Mouse (Mus musculus): Measurements from ENCODE around the gene Nfib. TPM values are rescaled to one million over a fixed set of nuclear protein-coding genes. Genes with fewer than 3 reads are reported as not detected.

The Nfib gene
- polyA plus RNA-seq, 1 experiment = 7.7 TPM

DNA sequence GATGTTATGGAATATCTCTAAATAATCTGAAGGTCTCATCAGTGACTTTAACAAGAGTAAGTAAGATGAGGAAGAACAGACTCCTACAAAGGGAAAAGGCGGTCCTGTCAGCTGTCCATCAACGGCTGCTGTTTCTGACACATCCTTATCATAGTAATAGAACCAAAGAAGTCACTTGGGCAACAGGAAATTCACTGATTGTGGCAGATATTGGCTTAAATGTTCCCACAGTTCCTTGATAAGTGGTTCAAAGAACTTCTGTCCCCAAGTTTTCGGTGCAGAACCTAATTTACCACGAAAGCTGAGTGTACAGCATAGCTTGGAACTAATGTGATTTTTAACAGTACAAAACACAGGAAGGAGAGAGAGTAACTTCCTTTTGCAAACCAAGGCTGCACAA, 311.2 kb downstream of the Nfib start:
- TF ChIP-seq E2F4 (IDR thresholded peaks at IDR 0.05; ENCODE audit: insufficient read depth) (no peak), MYOD1 (IDR thresholded peaks at IDR 0.05; ENCODE audit: control insufficient read depth in 1 of 3, insufficient read length in 2 of 3, low read depth in 2 of 3) (no peak), TCF3 (IDR thresholded peaks at IDR 0.05; ENCODE audit: insufficient read length, low read depth) (no peak), TCF12 (IDR thresholded peaks at IDR 0.05; ENCODE audit: insufficient read depth, poor library complexity, severe bottlenecking) (no peak), REST (IDR thresholded peaks at IDR 0.05; ENCODE audit: insufficient read depth, insufficient read length) (no peak), MAX (IDR thresholded peaks at IDR 0.05; ENCODE audit: low read depth) (no peak), POLR2A (IDR thresholded peaks at IDR 0.05; ENCODE audit: insufficient read length, low read depth) (no peak), SRF (IDR thresholded peaks at IDR 0.05; ENCODE audit: control insufficient read depth, insufficient read length, low read depth) (no peak), MYOG (IDR thresholded peaks at IDR 0.05; ENCODE audit: control insufficient read depth in 1 of 3, insufficient read depth in 1 of 3, insufficient read length in 2 of 3, low read depth in 2 of 3) (no peak), USF1 (IDR thresholded peaks at IDR 0.05; ENCODE audit: low read depth) (no peak), POLR2AphosphoS2 (IDR thresholded peaks at IDR 0.05; ENCODE audit: insufficient read length, low read depth) (no peak), CEBPB (IDR thresholded peaks at IDR 0.05; ENCODE audit: insufficient read depth, poor library complexity, severe bottlenecking) (no peak)
- Histone ChIP-seq H3K4me2 (ENCODE audit: low read depth) (no peak overlapping the region), H3K27me3 (ENCODE audit: control insufficient read depth, insufficient read depth, insufficient read length) (no peaks in the 10 kb centered on the region), H3K79me2 (ENCODE audit: control insufficient read depth, insufficient read depth) (peaks cover 26% of the 10 kb centered on the region), H3K36me3 (ENCODE audit: control insufficient read depth, insufficient read depth) (no peaks in the 10 kb centered on the region), H3ac (ENCODE audit: control insufficient read depth, insufficient read length) (no peak overlapping the region), H3K4me3 (no peak overlapping the region)

DNA sequence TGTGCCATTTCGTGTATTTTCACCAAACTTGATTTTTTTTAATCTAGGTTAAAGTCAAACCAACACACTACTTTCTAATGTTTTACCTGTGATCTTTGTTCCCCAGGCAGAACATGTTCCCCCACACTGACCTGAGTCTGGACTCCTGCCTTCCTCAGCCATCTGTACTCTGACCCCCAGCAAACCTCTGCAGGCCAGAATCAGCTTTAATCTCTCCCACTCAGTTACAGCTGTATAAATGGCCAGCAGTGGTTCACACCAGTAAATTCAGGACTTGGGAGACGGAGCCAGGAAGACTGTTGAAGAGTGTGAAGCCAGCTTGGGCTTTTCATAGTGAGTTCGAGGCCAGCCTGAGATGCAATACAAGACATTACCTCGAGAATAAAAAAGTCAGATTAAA, 312.5 kb downstream of the Nfib start:
- Histone ChIP-seq H3K4me3 (no peak overlapping the region), H3K4me2 (ENCODE audit: low read depth) (no peak overlapping the region), H3K79me2 (ENCODE audit: control insufficient read depth, insufficient read depth) (peaks cover 17% of the 10 kb centered on the region), H3K27me3 (ENCODE audit: control insufficient read depth, insufficient read depth, insufficient read length) (no peaks in the 10 kb centered on the region), H3ac (ENCODE audit: control insufficient read depth, insufficient read length) (no peak overlapping the region), H3K36me3 (ENCODE audit: control insufficient read depth, insufficient read depth) (no peaks in the 10 kb centered on the region)
- no peak for TF ChIP-seq TCF3 (IDR thresholded peaks at IDR 0.05; ENCODE audit: insufficient read length, low read depth)
- TF ChIP-seq MYOD1 (IDR thresholded peaks at IDR 0.05; ENCODE audit: control insufficient read depth in 1 of 3, insufficient read length in 2 of 3, low read depth in 2 of 3) = no peak
- no peak for TF ChIP-seq MAX (IDR thresholded peaks at IDR 0.05; ENCODE audit: low read depth)
- TF ChIP-seq USF1 (IDR thresholded peaks at IDR 0.05; ENCODE audit: low read depth) = no peak
- no peak for TF ChIP-seq MYOG (IDR thresholded peaks at IDR 0.05; ENCODE audit: control insufficient read depth in 1 of 3, insufficient read depth in 1 of 3, insufficient read length in 2 of 3, low read depth in 2 of 3)
- TF ChIP-seq TCF12 (IDR thresholded peaks at IDR 0.05; ENCODE audit: insufficient read depth, poor library complexity, severe bottlenecking) = no peak
- no peak for TF ChIP-seq REST (IDR thresholded peaks at IDR 0.05; ENCODE audit: insufficient read depth, insufficient read length)
- no peak for TF ChIP-seq E2F4 (IDR thresholded peaks at IDR 0.05; ENCODE audit: insufficient read depth)
- no peak for TF ChIP-seq POLR2A (IDR thresholded peaks at IDR 0.05; ENCODE audit: insufficient read length, low read depth)
- TF ChIP-seq POLR2AphosphoS2 (IDR thresholded peaks at IDR 0.05; ENCODE audit: insufficient read length, low read depth) = no peak
- no peak for TF ChIP-seq SRF (IDR thresholded peaks at IDR 0.05; ENCODE audit: control insufficient read depth, insufficient read length, low read depth)
- no peak for TF ChIP-seq CEBPB (IDR thresholded peaks at IDR 0.05; ENCODE audit: insufficient read depth, poor library complexity, severe bottlenecking)

DNA sequence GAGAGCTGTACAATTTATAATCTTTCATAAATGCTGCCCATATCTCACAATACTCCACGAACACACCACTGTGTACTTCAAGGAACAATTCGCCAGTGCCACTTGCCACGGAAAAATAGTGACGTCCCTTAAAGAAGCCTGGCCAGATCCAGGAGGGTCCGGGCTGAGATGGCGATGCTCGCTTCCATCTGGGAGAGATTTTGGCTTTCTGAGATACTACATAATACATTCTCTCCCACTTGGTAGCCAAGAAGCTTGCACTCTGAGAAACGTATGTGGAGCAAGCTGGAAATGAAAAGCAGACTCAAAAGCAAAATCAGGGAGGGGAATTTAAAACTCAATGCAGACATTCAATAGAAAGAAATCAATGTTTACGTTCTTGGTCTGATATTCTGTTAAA, 313.1 kb downstream of the Nfib start:
- no peaks in the 10 kb centered on the region for H3K27me3 ChIP-seq (ENCODE audit: control insufficient read depth, insufficient read depth, insufficient read length)
- H3K4me3 ChIP-seq = no peak overlapping the region
- H3K4me2 ChIP-seq (ENCODE audit: low read depth) = no peak overlapping the region
- H3K79me2 ChIP-seq (ENCODE audit: control insufficient read depth, insufficient read depth) = peaks cover 13% of the 10 kb centered on the region
- H3ac ChIP-seq (ENCODE audit: control insufficient read depth, insufficient read length) = no peak overlapping the region
- H3K36me3 ChIP-seq (ENCODE audit: control insufficient read depth, insufficient read depth) = no peaks in the 10 kb centered on the region
- TF ChIP-seq MYOD1 (IDR thresholded peaks at IDR 0.05; ENCODE audit: control insufficient read depth in 1 of 3, insufficient read length in 2 of 3, low read depth in 2 of 3) (no peak), CEBPB (IDR thresholded peaks at IDR 0.05; ENCODE audit: insufficient read depth, poor library complexity, severe bottlenecking) (no peak), SRF (IDR thresholded peaks at IDR 0.05; ENCODE audit: control insufficient read depth, insufficient read length, low read depth) (no peak), USF1 (IDR thresholded peaks at IDR 0.05; ENCODE audit: low read depth) (no peak), MAX (IDR thresholded peaks at IDR 0.05; ENCODE audit: low read depth) (no peak), E2F4 (IDR thresholded peaks at IDR 0.05; ENCODE audit: insufficient read depth) (no peak), POLR2A (IDR thresholded peaks at IDR 0.05; ENCODE audit: insufficient read length, low read depth) (no peak), MYOG (IDR thresholded peaks at IDR 0.05; ENCODE audit: control insufficient read depth in 1 of 3, insufficient read depth in 1 of 3, insufficient read length in 2 of 3, low read depth in 2 of 3) (no peak), REST (IDR thresholded peaks at IDR 0.05; ENCODE audit: insufficient read depth, insufficient read length) (no peak), POLR2AphosphoS2 (IDR thresholded peaks at IDR 0.05; ENCODE audit: insufficient read length, low read depth) (no peak), TCF12 (IDR thresholded peaks at IDR 0.05; ENCODE audit: insufficient read depth, poor library complexity, severe bottlenecking) (no peak), TCF3 (IDR thresholded peaks at IDR 0.05; ENCODE audit: insufficient read length, low read depth) (no peak)

DNA sequence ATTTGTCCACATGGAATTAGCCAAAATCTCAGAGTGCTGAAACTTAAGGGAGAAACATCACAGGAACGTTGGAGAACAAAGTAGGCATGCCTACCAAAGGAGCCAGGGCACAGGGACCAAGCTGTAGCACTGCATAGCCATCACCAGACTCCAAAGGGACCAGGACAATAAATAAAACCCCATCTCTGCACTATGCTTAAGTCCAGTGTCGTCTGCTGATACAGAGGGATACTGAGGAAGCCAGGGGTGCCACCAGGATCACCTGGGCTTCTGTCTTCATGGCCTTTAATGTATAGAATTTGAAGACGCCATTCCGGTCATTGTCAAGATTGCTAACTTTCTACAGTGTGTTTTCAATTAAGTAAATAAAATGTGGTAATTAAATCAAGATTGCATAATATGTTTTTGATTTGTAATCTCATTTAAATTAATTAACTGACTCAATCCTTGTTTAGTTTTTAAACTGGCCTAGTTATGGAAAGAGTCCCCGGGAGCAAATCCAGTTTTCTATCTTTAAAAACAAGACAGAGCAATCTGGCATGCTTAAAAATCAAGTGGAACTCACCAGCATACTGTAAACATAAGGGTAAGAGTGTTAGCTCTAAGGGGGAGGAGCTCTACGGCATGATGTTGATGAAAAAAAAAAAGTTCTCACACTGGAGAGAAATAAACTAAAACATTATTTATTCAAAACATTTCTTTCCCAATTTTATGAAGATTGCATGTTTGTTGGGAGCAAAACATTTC, 313.7 kb downstream of the Nfib start:
- H3K27me3 ChIP-seq (ENCODE audit: control insufficient read depth, insufficient read depth, insufficient read length) = no peaks in the 10 kb centered on the region
- H3K4me2 ChIP-seq (ENCODE audit: low read depth) = no peak overlapping the region
- no peak overlapping the region for H3ac ChIP-seq (ENCODE audit: control insufficient read depth, insufficient read length)
- peaks cover 11% of the 10 kb centered on the region for H3K79me2 ChIP-seq (ENCODE audit: control insufficient read depth, insufficient read depth)
- no peak for TF ChIP-seq REST (IDR thresholded peaks at IDR 0.05; ENCODE audit: insufficient read depth, insufficient read length)
- TF ChIP-seq POLR2A (IDR thresholded peaks at IDR 0.05; ENCODE audit: insufficient read length, low read depth) = no peak
- no peak for TF ChIP-seq POLR2AphosphoS2 (IDR thresholded peaks at IDR 0.05; ENCODE audit: insufficient read length, low read depth)
- TF ChIP-seq TCF3 (IDR thresholded peaks at IDR 0.05; ENCODE audit: insufficient read length, low read depth) = no peak
- no peak for TF ChIP-seq TCF12 (IDR thresholded peaks at IDR 0.05; ENCODE audit: insufficient read depth, poor library complexity, severe bottlenecking)
- no peak for TF ChIP-seq MAX (IDR thresholded peaks at IDR 0.05; ENCODE audit: low read depth)
- no peak for TF ChIP-seq USF1 (IDR thresholded peaks at IDR 0.05; ENCODE audit: low read depth)
- no peak for TF ChIP-seq CEBPB (IDR thresholded peaks at IDR 0.05; ENCODE audit: insufficient read depth, poor library complexity, severe bottlenecking)
- no peak for TF ChIP-seq E2F4 (IDR thresholded peaks at IDR 0.05; ENCODE audit: insufficient read depth)
- TF ChIP-seq MYOG (IDR thresholded peaks at IDR 0.05; ENCODE audit: control insufficient read depth in 1 of 3, insufficient read depth in 1 of 3, insufficient read length in 2 of 3, low read depth in 2 of 3) = no peak
- no peak for TF ChIP-seq SRF (IDR thresholded peaks at IDR 0.05; ENCODE audit: control insufficient read depth, insufficient read length, low read depth)
- TF ChIP-seq MYOD1 (IDR thresholded peaks at IDR 0.05; ENCODE audit: control insufficient read depth in 1 of 3, insufficient read length in 2 of 3, low read depth in 2 of 3) = no peak
- no peak overlapping the region for H3K4me3 ChIP-seq
- no peaks in the 10 kb centered on the region for H3K36me3 ChIP-seq (ENCODE audit: control insufficient read depth, insufficient read depth)

Data from myocyte (in vitro differentiated cells).